Mouse (Mus musculus) brain, adult 10 weeks (tissue): Measurements from ENCODE around the gene Gm10490. TPM values are rescaled to one million over a fixed set of nuclear protein-coding genes. Genes with fewer than 3 reads are reported as not detected.

Source experiments
- polyA plus RNA-seq: library from polyadenylated mRNA; stranded (reverse); fragments of 350-450 nt; fragmentation: Illumina TruSeq; extraction: RNeasy Lipid Tissue Mini Kit (QIAGEN cat#74804); gene quantifications from one replicate; pipeline ENCODE4 v1.2.3, GENCODE M21; 2015; ENCODE audit warnings: low read depth, low replicate concordance

Gm10490 gene
- polyA plus RNA-seq: not detected

DNA sequence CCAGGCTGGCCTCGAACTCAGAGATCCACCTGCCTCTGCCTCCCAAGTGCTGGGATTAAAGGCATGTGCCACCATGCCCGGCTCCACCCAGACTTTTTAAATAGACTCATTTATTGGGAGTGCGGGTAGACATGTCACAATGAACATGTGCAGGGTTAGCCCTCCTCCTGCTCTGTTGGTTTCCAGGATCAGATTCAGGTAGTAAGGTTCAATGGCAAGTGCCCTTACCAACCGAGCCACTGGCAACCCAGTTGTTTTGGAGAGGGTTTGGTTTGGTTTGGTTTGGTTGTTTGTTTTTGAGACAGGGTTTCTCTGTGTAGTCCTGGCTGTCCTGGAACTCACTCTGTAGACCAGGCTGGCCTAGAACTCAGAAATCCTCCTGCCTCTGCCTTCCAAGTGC lies at the start of gene Gm10490:
Gene Gm10490, plus strand, starts transcription at position 301 of the 400 bp plus-strand sequence.

DNA sequence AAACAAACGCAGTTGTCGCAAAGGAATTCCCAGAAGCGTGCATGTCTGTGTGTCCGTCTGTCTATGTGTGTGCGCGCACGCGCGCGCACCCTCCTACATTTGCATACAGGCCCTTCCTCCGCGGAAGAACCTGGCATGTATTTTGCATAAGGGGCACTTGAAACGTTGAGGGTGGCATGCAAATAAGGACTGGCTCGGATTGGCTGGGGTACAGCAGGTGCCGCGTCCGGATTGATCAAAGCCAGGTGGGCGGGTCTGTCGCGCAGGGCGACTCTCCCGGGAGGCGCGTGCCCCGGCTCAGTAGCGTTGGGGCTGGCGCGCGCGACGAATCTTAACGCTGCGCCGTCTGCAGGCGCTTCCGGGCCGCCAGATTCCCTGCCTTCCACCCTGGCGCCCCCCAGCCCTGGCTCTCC lies 31.3 kb upstream of the Gm10490 start, which contains the start of gene Pim2:
Gene Pim2, plus strand, starts transcription at position 256 of the 413 bp plus-strand sequence.

DNA sequence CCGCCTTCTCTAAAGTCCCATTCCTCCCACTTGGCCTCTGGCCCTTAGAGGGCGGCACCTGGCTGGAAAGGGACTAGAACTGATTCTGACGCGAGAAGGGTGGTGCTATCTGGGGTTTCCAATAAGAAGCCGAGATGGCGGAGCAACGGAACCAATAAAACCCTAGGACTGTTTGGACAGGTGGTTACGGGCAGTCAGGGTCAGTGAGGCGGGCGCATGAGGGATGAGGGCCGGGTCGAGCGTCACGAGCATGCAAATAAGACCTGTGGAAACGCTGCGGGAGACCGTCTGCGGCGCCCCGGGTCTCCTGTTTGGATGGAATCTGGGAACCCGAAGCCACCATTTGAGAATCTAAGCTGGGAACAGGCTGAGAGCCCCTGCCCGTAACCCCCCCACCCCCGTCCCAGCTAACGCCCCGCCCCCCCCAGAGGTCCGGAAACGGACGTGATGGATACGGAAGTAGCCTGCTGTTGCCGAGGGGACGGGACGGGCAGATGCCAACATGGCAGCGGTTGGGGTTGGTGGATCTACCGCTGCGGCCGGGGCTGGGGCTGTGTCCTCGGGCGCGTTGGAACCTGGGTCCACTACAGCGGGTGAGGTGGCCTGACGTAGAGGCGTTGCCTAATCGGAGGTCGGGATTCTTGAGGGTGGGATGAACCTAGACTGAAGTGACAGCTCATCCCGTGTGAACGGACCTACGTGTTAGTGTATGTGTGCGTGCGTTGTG lies 25.3 kb upstream of the Gm10490 start, which contains the start of gene Slc35a2:
Gene Slc35a2, plus strand, starts transcription at position 188 of the 727 bp plus-strand sequence.

DNA sequence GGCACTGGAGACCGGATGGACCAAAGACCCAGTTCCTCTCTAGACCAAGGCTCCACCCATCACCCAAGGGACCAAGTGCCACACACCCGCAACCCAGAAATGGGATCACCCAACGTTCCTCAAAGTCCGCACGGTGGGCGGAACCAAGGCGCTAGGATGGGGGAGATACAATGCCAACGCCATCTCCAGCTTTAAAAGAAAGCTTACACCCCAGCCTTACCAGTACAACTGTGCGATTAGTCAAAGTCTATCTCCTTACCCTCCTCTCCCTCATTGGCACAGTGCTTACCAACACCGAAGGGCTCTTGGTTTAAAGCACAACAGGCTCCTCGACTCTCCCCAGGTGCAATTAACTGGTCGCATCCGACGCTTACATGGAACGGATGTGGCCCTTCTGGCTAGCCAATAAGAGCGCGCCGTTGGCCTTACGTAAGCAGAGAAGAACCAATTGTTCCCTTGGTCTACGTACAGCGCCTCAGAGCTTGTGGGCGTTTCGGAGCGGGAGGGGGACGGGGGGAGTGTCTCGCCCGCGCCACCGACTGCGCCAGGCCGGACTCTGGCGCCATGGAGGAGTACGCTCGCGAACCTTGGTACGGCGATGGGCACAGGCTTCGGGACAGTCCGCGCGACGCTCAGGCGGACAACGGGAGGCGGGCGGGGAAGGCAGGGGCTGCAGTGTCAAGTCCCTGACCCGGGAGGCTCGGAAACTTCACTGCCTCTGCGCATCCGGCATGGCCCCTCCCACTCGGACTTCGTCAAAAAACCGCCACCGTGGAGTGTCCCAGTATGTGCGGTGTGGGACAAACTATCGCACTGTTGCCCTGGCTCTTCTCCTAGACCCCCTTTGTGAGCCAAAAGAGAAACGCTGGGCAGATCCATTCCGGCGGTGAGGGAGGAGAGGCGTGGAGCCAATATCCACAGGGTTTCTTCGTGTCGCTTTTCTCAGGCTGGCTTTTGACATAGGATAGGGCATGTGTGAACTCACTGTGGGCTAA lies 10.2 kb upstream of the Gm10490 start, which contains the start of the genes Pqbp1 and Timm17b:
Gene Pqbp1, minus strand, starts transcription at position 390 of the 995 bp plus-strand sequence.
Gene Timm17b, plus strand, starts transcription at position 478 of the 995 bp plus-strand sequence.

DNA sequence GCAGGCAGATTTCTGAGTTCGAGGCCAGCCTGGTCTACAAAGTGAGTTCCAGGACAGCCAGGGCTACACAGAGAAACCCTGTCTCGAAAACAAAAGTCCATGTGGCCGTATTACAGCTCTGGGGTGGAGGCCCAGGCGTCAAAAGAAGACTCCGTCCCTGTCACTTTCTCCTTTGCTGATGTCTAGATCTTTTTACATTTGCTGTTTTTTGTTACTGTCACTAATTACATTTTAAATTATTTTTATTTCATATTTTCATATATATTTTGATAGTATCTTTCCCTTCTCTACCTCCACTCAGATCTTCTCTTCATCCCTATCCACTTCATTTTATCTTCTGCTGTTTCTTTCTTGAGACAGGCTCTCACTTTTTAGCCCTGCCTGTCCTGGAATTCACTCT lies 1.6 kb upstream of the Gm10490 start, which contains the start of gene Gm10491:
Gene Gm10491, minus strand, starts transcription at position 101 of the 400 bp plus-strand sequence.

DNA sequence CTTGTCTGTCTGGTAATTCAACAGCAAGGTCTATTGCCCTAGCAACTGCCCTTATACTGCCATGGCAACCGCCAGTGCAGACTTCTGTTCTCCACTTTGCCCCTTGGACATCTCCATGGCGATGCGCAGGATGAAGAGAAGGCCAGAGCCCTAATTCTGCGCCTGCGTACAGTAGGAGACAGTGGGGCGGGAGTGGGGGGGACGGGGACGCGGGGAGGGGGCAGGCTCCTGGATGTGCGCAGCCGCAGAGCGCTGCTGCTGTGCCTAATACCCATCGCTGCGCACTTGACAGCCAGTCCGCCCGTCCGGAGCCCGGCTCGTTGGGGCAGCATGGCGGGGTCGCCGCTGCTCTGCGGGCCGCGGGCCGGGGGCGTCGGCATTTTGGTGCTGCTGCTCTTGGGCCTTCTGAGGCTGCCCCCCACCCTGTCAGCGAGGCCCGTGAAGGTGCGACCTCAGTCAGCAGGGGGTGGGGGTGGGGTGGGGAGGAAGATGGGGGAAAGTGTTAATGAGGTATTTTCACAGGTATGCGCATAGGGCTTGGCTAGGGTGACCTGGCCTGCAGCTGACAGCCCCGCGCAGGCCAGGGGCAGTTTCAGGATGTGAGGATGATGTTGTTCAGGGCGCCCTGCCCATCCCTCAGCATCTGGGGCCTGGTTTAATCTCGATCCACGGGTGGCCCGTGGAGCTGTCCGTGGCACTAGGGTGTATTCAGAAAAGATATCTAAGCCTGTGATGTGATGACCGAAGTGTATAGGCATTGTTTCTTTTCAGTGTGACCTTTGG lies 10.4 kb downstream of the Gm10490 start, which contains the start of gene Pcsk1n:
Gene Pcsk1n, plus strand, starts transcription at position 222 of the 783 bp plus-strand sequence.

DNA sequence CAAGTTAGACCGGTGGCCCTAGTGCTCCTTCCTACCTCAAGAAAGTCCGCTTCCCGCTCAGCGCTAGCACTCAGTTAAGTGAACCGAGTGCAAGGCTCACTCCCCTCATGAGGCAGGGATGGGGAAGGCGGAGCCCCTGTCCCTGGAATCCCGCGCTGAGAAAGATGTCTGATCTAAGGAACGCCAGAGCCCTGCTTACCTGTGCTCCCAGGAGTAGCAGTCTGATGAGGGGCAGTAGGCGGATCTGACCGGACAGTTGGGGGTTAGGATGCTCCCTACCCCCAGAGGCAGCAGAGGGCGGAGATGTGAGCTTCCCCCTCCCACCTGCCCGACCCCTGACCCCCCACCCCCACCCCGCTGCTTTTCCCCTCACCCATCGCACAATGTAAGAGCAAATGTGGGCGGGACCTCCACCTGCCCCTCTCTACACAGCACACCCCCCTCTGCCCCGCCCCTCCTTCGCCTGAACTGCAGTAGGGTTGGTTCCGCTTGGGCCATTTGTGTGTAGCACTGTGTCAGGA lies 19.0 kb downstream of the Gm10490 start, which contains the start of gene Eras:
Gene Eras, minus strand, starts transcription at position 338 of the 521 bp plus-strand sequence.

DNA sequence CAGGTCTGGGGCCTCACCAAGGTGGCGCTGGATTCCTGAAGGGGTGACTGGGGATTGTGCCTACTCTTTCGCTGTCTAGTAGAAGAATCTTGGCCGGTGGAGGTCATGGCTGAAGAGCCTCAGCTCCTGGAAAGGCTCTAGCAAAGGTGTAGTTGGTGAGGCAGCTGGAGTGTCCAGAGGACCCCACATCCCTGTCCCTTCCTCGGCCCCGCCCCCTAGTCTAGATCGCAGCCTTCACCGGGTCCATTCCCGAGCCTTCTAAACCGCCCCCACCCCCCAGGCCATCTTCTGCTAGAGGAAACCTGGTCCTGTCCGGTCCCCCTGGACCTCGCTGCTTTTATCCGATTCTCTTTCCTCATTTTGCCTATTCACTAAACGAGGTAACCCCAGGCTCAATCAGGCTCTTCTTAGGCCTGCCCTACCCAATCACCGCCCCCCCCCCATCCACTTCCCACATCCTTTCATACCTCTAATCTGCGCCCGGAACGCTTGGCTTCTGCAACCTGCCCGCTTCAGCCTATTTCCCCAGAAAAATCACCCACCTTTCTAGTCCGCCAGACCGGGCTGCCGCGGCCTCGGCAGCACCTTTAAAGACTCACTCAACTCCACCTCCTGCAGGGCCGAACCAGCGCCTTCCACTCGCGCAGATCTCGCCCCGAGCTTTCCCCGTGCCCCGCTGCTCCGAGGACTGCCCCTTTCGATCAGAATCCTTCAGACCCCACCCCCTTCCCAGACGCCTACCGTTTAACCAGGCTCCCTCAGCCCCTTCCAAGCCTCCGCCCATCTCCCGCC lies 38.0 kb downstream of the Gm10490 start, which contains the start of gene Hdac6:
Gene Hdac6, minus strand, starts transcription at position 782 of the 792 bp plus-strand sequence.

Other genes starting within 250 kb of the Gm10490 start
- 11.6 TPM for gene Plp2, start 238.2 kb upstream of the Gm10490 start, polyA plus RNA-seq
- 0.33 TPM for gene Magix, start 228.3 kb upstream of the Gm10490 start, polyA plus RNA-seq
- 41.6 TPM for gene Gpkow, start 212.4 kb upstream of the Gm10490 start, polyA plus RNA-seq
- gene Wdr45, start 195.2 kb upstream of the Gm10490 start, polyA plus RNA-seq: 61.8 TPM
- not detected for gene Gm45208, start 187.3 kb upstream of the Gm10490 start, polyA plus RNA-seq
- gene Praf2, start 181.1 kb upstream of the Gm10490 start, polyA plus RNA-seq: 124 TPM
- 6.7 TPM for gene Ccdc120, start 158.6 kb upstream of the Gm10490 start, polyA plus RNA-seq
- gene Tfe3, start 147.0 kb upstream of the Gm10490 start, polyA plus RNA-seq: 24.9 TPM
- gene Gripap1, start 119.8 kb upstream of the Gm10490 start, polyA plus RNA-seq: 88.6 TPM
- gene Kcnd1, start 87.3 kb upstream of the Gm10490 start, polyA plus RNA-seq: 6.4 TPM
- 71.5 TPM for gene Otud5, start 68.2 kb upstream of the Gm10490 start, polyA plus RNA-seq
- gene Pim2, start 31.3 kb upstream of the Gm10490 start, polyA plus RNA-seq: 47.5 TPM
- gene Slc35a2, start 25.5 kb upstream of the Gm10490 start, polyA plus RNA-seq: 30.6 TPM
- 133 TPM for gene Pqbp1, start 10.3 kb upstream of the Gm10490 start, polyA plus RNA-seq
- gene Timm17b, start 10.2 kb upstream of the Gm10490 start, polyA plus RNA-seq: 29.9 TPM
- gene Gm10491, start 1.7 kb upstream of the Gm10490 start, polyA plus RNA-seq: not detected
- gene Pcsk1n, start 10.3 kb downstream of the Gm10490 start, polyA plus RNA-seq: 229 TPM
- gene Eras, start 19.1 kb downstream of the Gm10490 start, polyA plus RNA-seq: not detected
- 32.5 TPM for gene Hdac6, start 38.3 kb downstream of the Gm10490 start, polyA plus RNA-seq
- gene Gata1, start 68.5 kb downstream of the Gm10490 start, polyA plus RNA-seq: not detected
- not detected for gene Glod5, start 109.0 kb downstream of the Gm10490 start, polyA plus RNA-seq
- 23.0 TPM for gene Suv39h1, start 165.2 kb downstream of the Gm10490 start, polyA plus RNA-seq
- 1.0 TPM for gene Was, start 181.0 kb downstream of the Gm10490 start, polyA plus RNA-seq
- 139 TPM for gene Wdr13, start 223.3 kb downstream of the Gm10490 start, polyA plus RNA-seq
- 269 TPM for gene Rbm3, start 236.3 kb downstream of the Gm10490 start, polyA plus RNA-seq